21 mouse cellular contexts compared by ENCODE assay signal in the genomic region with DNA sequence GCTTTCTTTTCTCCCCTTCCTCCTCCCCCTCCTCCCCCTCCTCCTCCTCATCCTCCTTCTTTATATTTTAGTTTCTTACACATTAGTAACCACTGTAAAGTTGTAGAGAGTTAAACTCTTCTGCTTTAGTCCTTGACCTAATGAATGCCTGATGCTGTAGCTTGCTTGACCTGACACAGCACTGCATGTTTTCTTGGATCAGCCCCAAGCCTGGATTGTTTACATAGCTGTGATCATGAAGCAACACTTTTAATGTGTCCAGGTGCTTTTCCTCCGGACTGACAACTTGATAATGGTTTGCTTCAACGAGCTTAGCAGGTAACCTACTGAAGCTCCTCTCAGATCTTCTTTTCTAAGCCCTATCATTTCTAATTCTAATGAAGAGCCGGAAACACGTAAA.
DNase-seq lines count a peak whose midpoint lies in the region; ATAC-seq and TF ChIP-seq lines count a peak whose summit lies in the region.
"Had no signal": no experiment of that assay in that cellular context is flagged by ENCODE, and none has a peak within 500 bp of the region (broad histone marks: within the 10 kb centered on the region; RNA-seq: fewer than 3 reads in every experiment).

No protein-coding gene starts in this region.

- H3K4me3 ChIP-seq in hindbrain, postnatal 0 days (ENCODE audit: low read length) = no peak overlapping the region
- no peak overlapping the region for H3K4me3 ChIP-seq in hindbrain, embryonic 10.5 days
- no peak overlapping the region for H3K4me3 ChIP-seq in kidney, postnatal 0 days (replicated peaks; ENCODE audit: low read depth, low read length)
- no peak overlapping the region for H3K4me3 ChIP-seq in midbrain, postnatal 0 days (ENCODE audit: low read depth, low read length)
- H3K4me3 ChIP-seq in midbrain, embryonic 10.5 days = no peak overlapping the region
- H3K4me3 ChIP-seq in forebrain, embryonic 11.5 days (ENCODE audit: low read depth, low read length) = no peak overlapping the region
- H3K4me3 ChIP-seq: embryonic facial prominence, embryonic 12.5 days; forebrain, embryonic 12.5 days; heart, embryonic 10.5 days; hindbrain, embryonic 13.5 days had no signal

- H3K4me2 ChIP-seq in hindbrain, postnatal 0 days (ENCODE audit: low read depth, low read length) = no peak overlapping the region
- H3K4me2 ChIP-seq in kidney, postnatal 0 days (ENCODE audit: low read length) = no peak overlapping the region
- no peak overlapping the region for H3K4me2 ChIP-seq in midbrain, postnatal 0 days (ENCODE audit: low read depth, low read length, poor library complexity, severe bottlenecking)
- no peak overlapping the region for H3K4me2 ChIP-seq in forebrain, embryonic 11.5 days (ENCODE audit: low read depth, low read length, severe bottlenecking)
- H3K4me2 ChIP-seq: embryonic facial prominence, embryonic 12.5 days; forebrain, embryonic 12.5 days; hindbrain, embryonic 13.5 days had no signal

- H3K9ac ChIP-seq in hindbrain, postnatal 0 days (replicated peaks; ENCODE audit: low read length) = no peak overlapping the region
- no peak overlapping the region for H3K9ac ChIP-seq in kidney, postnatal 0 days (ENCODE audit: low read depth, low read length)
- no peak overlapping the region for H3K9ac ChIP-seq in midbrain, postnatal 0 days (replicated peaks; ENCODE audit: low read length, poor library complexity, severe bottlenecking)
- H3K9ac ChIP-seq in forebrain, embryonic 11.5 days (ENCODE audit: low read length) = no peak overlapping the region
- H3K9ac ChIP-seq: embryonic facial prominence, embryonic 12.5 days; forebrain, embryonic 12.5 days; hindbrain, embryonic 13.5 days had no signal

- no peak for ATAC-seq in hindbrain, postnatal 0 days
- 0 out of 2 replicates have a peak, but pooled peaks have one; percentile 40 for ATAC-seq in kidney, postnatal 0 days (replicated peaks; ENCODE audit: low FRiP score, low read depth)
- ATAC-seq in midbrain, postnatal 0 days (ENCODE audit: low FRiP score) = no peak
- ATAC-seq in forebrain, embryonic 11.5 days (replicated peaks; ENCODE audit: low FRiP score) = no peak
- ATAC-seq: forebrain, embryonic 16.5 days had no signal

- no peaks in the 10 kb centered on the region for H3K4me1 ChIP-seq in hindbrain, postnatal 0 days (ENCODE audit: insufficient read depth, low read length)
- no peaks in the 10 kb centered on the region for H3K4me1 ChIP-seq in hindbrain, embryonic 10.5 days (replicated peaks)
- no peaks in the 10 kb centered on the region for H3K4me1 ChIP-seq in kidney, postnatal 0 days (replicated peaks; ENCODE audit: insufficient read depth, low read length)
- H3K4me1 ChIP-seq in midbrain, postnatal 0 days (ENCODE audit: insufficient read depth, low read length) = no peaks in the 10 kb centered on the region
- H3K4me1 ChIP-seq in midbrain, embryonic 10.5 days = no peaks in the 10 kb centered on the region
- H3K4me1 ChIP-seq in forebrain, embryonic 11.5 days (replicated peaks; ENCODE audit: control insufficient read depth, insufficient read depth, low read length) = no peaks in the 10 kb centered on the region
- H3K4me1 ChIP-seq: embryonic facial prominence, embryonic 12.5 days; forebrain, embryonic 12.5 days; heart, embryonic 10.5 days; hindbrain, embryonic 13.5 days had no signal

- peak; percentile 6 for DNase-seq in hindbrain, postnatal 0 days (ENCODE audit: low spot score)
- no peak for DNase-seq in hindbrain, embryonic 10.5 days (ENCODE audit: low spot score)
- peak; percentile 19 for DNase-seq in kidney, postnatal 0 days (ENCODE audit: low spot score)
- DNase-seq in kidney, adult 8-10 months = no peak
- DNase-seq in midbrain, postnatal 0 days (ENCODE audit: low spot score) = peak; percentile 26
- no peak for DNase-seq in midbrain, embryonic 10.5 days (ENCODE audit: low spot score)
- DNase-seq in forebrain, embryonic 11.5 days (ENCODE audit: low spot score) = no peak
- DNase-seq: adrenal gland, adult 8-10 months; adrenal gland, postnatal 36 days; cerebellum, adult 2 months; cerebellum, postnatal 25 days; gastrocnemius, postnatal 10 days; heart, adult 18-20 months; heart, postnatal 10 days; heart, postnatal 4 days had no signal

- WGBS in hindbrain, postnatal 0 days = 74% methylated on average over 4 of the region's 4 CpGs
- 81% methylated on average over 4 of the region's 4 CpGs for WGBS in hindbrain, embryonic 10.5 days
- 33% methylated on average over 4 of the region's 4 CpGs for WGBS in kidney, postnatal 0 days
- WGBS in midbrain, postnatal 0 days = 82% methylated on average over 4 of the region's 4 CpGs
- WGBS in midbrain, embryonic 10.5 days = 85% methylated on average over 4 of the region's 4 CpGs
- 81% methylated on average over 4 of the region's 4 CpGs for WGBS in forebrain, embryonic 11.5 days

- no peak for TF ChIP-seq CTCF in hindbrain, postnatal 0 days (IDR thresholded peaks at IDR 0.05; ENCODE audit: low read depth)
- TF ChIP-seq CTCF in kidney, postnatal 0 days (IDR thresholded peaks at IDR 0.05; ENCODE audit: low read depth) = no peak
- no peak for TF ChIP-seq CTCF in midbrain, postnatal 0 days (IDR thresholded peaks at IDR 0.05)

- H3K27ac ChIP-seq in hindbrain, postnatal 0 days = no peak overlapping the region
- H3K27ac ChIP-seq in hindbrain, embryonic 10.5 days = no peak overlapping the region
- no peak overlapping the region for H3K27ac ChIP-seq in kidney, postnatal 0 days
- H3K27ac ChIP-seq in midbrain, postnatal 0 days (ENCODE audit: low read depth, low read length) = no peak overlapping the region
- H3K27ac ChIP-seq in midbrain, embryonic 10.5 days (replicated peaks) = no peak overlapping the region
- no peak overlapping the region for H3K27ac ChIP-seq in forebrain, embryonic 11.5 days (ENCODE audit: low read depth, low read length)
- H3K27ac ChIP-seq: embryonic facial prominence, embryonic 12.5 days; forebrain, embryonic 12.5 days; heart, embryonic 10.5 days; hindbrain, embryonic 13.5 days had no signal

- H3K9me3 ChIP-seq in hindbrain, postnatal 0 days (ENCODE audit: low read length) = no peaks in the 10 kb centered on the region
- H3K9me3 ChIP-seq in hindbrain, embryonic 10.5 days = no peaks in the 10 kb centered on the region
- H3K9me3 ChIP-seq in kidney, postnatal 0 days (replicated peaks; ENCODE audit: low read length) = no peaks in the 10 kb centered on the region
- no peaks in the 10 kb centered on the region for H3K9me3 ChIP-seq in midbrain, postnatal 0 days (ENCODE audit: low read length)
- no peaks in the 10 kb centered on the region for H3K9me3 ChIP-seq in midbrain, embryonic 10.5 days (replicated peaks)
- no peaks in the 10 kb centered on the region for H3K9me3 ChIP-seq in forebrain, embryonic 11.5 days (ENCODE audit: control insufficient read depth, low read length)
- H3K9me3 ChIP-seq: embryonic facial prominence, embryonic 12.5 days; forebrain, embryonic 12.5 days; heart, embryonic 10.5 days; hindbrain, embryonic 13.5 days had no signal

- H3K36me3 ChIP-seq in hindbrain, postnatal 0 days (ENCODE audit: insufficient read depth, low read length) = no peaks in the 10 kb centered on the region
- H3K36me3 ChIP-seq in hindbrain, embryonic 10.5 days = no peaks in the 10 kb centered on the region
- H3K36me3 ChIP-seq in kidney, postnatal 0 days (ENCODE audit: insufficient read depth, low read length) = no peaks in the 10 kb centered on the region
- no peaks in the 10 kb centered on the region for H3K36me3 ChIP-seq in midbrain, postnatal 0 days (ENCODE audit: insufficient read depth, low read length)
- H3K36me3 ChIP-seq in midbrain, embryonic 10.5 days = no peaks in the 10 kb centered on the region
- no peaks in the 10 kb centered on the region for H3K36me3 ChIP-seq in forebrain, embryonic 11.5 days (ENCODE audit: control insufficient read depth, insufficient read depth, low read length)
- H3K36me3 ChIP-seq: embryonic facial prominence, embryonic 12.5 days; forebrain, embryonic 12.5 days; heart, embryonic 10.5 days; hindbrain, embryonic 13.5 days had no signal

- no peaks in the 10 kb centered on the region for H3K27me3 ChIP-seq in hindbrain, postnatal 0 days (ENCODE audit: insufficient read depth, low read length)
- no peaks in the 10 kb centered on the region for H3K27me3 ChIP-seq in hindbrain, embryonic 10.5 days (ENCODE audit: insufficient read depth, poor library complexity, severe bottlenecking)
- H3K27me3 ChIP-seq in kidney, postnatal 0 days (ENCODE audit: insufficient read depth, low read length) = no peaks in the 10 kb centered on the region
- H3K27me3 ChIP-seq in midbrain, postnatal 0 days (ENCODE audit: insufficient read depth, low read length) = no peaks in the 10 kb centered on the region
- no peaks in the 10 kb centered on the region for H3K27me3 ChIP-seq in midbrain, embryonic 10.5 days (ENCODE audit: low read depth, poor library complexity, severe bottlenecking)
- H3K27me3 ChIP-seq in forebrain, embryonic 11.5 days (ENCODE audit: control insufficient read depth, insufficient read depth, low read length) = no peaks in the 10 kb centered on the region
- H3K27me3 ChIP-seq: CH12.LX; embryonic facial prominence, embryonic 12.5 days; forebrain, embryonic 12.5 days; hindbrain, embryonic 13.5 days had no signal

Comparison
In these comparisons a context has a peak if more than half of its experiments do, and no peak if none do; other contexts are left out.
1. DNase-seq: peak in hindbrain, postnatal 0 days (single experiment), kidney, postnatal 0 days (single experiment) and midbrain, postnatal 0 days (single experiment); none in hindbrain, embryonic 10.5 days (single experiment), kidney, adult 8-10 months (0 of 2), midbrain, embryonic 10.5 days (single experiment) and forebrain, embryonic 11.5 days (single experiment).